Mouse (Mus musculus) mesoderm, embryonic 11.5 days (tissue): ENCODE results near the gene Gm5155.
"Not testable (repeated sequence)": the region's sequence is repeated elsewhere in the genome, so short reads cannot be mapped to it uniquely, and the experiment has no call there.

Experiments
- DNase-seq: peaks from one replicate; pipeline ENCODE4 v3.0.0-alpha.2; 2012; ENCODE audit warnings: low read depth, low spot score

Gm5155 gene

GRCm38 (mm10) chr7:17871467-17871866 is at the start of gene Gm5155:
Gene Gm5155 (plus strand): TSS chr7:17871767.
- DNase-seq, result no peak

GRCm38 (mm10) chr7:17870776-17871175 is 791 bp upstream of the Gm5155 start:
- DNase-seq, result no peak

- not testable (repeated sequence) for DNase-seq
These were observed 23.8 kb downstream of the Gm5155 start for GRCm38 (mm10) chr7:17895341-17895740.

GRCm38 (mm10) chr7:17903146-17903915 is 31.8 kb downstream of the Gm5155 start:
- DNase-seq, result no peak
